Comparison of ENCODE assay signal across 8 mouse cellular contexts in genomic region chr8:119604996-119605395, GRCm38 (mm10). TPM values are rescaled to one million over a fixed set of nuclear protein-coding genes. Genes with fewer than 3 reads are reported as not detected.
A peak's percentile ranks its signal among the peaks of the same experiment; 100 is the strongest.
DNase-seq lines count a peak whose midpoint lies in the region; ATAC-seq and TF ChIP-seq lines count a peak whose summit lies in the region.

TSS of gene Taf1c (minus strand) at chr8:119605222.

- peak; percentile 92 for ATAC-seq in erythroid progenitor cell, adult 5-6 weeks (replicated peaks; ENCODE audit: low FRiP score, poor library complexity, severe bottlenecking)
- peak; percentile 86 for ATAC-seq in heart, embryonic 12.5 days (ENCODE audit: insufficient number of reproducible peaks, low FRiP score)
- peak; percentile 83 for ATAC-seq in kidney, postnatal 0 days (replicated peaks; ENCODE audit: low FRiP score, low read depth)
- ATAC-seq in liver, embryonic 11.5 days (replicated peaks; ENCODE audit: low FRiP score) = peak; percentile 82
- ATAC-seq in stomach, embryonic 14.5 days (ENCODE audit: insufficient number of reproducible peaks, insufficient read depth, low FRiP score, low read depth) = peak; percentile 76

- WGBS in heart, embryonic 12.5 days = under 1% methylated on average over 23 of the region's 23 CpGs
- WGBS in kidney, postnatal 0 days = 0% methylated on average over 23 of the region's 23 CpGs
- under 1% methylated on average over 23 of the region's 23 CpGs for WGBS in liver, embryonic 11.5 days
- under 1% methylated on average over 23 of the region's 23 CpGs for WGBS in stomach, embryonic 14.5 days

- peaks cover 28% of the 10 kb centered on the region for H3K36me3 ChIP-seq in heart, embryonic 12.5 days
- H3K36me3 ChIP-seq in kidney, postnatal 0 days (ENCODE audit: insufficient read depth, low read length) = peaks cover 21% of the 10 kb centered on the region
- H3K36me3 ChIP-seq in liver, embryonic 11.5 days (ENCODE audit: control insufficient read depth, insufficient read depth, low read length) = peaks cover 14% of the 10 kb centered on the region
- peaks cover 18% of the 10 kb centered on the region for H3K36me3 ChIP-seq in stomach, embryonic 14.5 days (ENCODE audit: control insufficient read depth, insufficient read depth, low read length)

- DNase-seq in CD4-positive helper T cell, adult 2 months (ENCODE audit: low read depth, low spot score) = peak; percentile 92
- peak; percentile 76 for DNase-seq in brain, embryonic 18.5 days (ENCODE audit: low read depth, low spot score)
- DNase-seq in kidney, postnatal 0 days (ENCODE audit: low spot score) = peak; percentile 95
- DNase-seq in liver, embryonic 11.5 days (ENCODE audit: low spot score) = peak; percentile 92
- DNase-seq in naive thymus-derived CD4-positive, alpha-beta T cell, adult 2 months (ENCODE audit: low read depth) = peak; percentile 96

- H3K27ac ChIP-seq in heart, embryonic 12.5 days (ENCODE audit: poor library complexity, severe bottlenecking) = 0 out of 2 replicates have a peak within 1 kb of the TSS, but pooled peaks have one; percentile 36
- H3K27ac ChIP-seq in kidney, postnatal 0 days = no peak within 1 kb of the TSS
- H3K27ac ChIP-seq in liver, embryonic 11.5 days (ENCODE audit: low read depth, low read length) = peak within 1 kb of the TSS; percentile 60; the same call in 1 of the 2 replicates
- H3K27ac ChIP-seq in stomach, embryonic 14.5 days (ENCODE audit: low read length) = 0 out of 2 replicates have a peak within 1 kb of the TSS, but pooled peaks have one; percentile 4

- H3K4me1 ChIP-seq in heart, embryonic 12.5 days (replicated peaks) = peaks cover 11% of the 10 kb centered on the region
- H3K4me1 ChIP-seq in kidney, postnatal 0 days (replicated peaks; ENCODE audit: insufficient read depth, low read length) = 0 out of 2 replicates have a peak, but pooled peaks cover 5% of the 10 kb centered on the region
- peaks cover 10% of the 10 kb centered on the region for H3K4me1 ChIP-seq in liver, embryonic 11.5 days (replicated peaks; ENCODE audit: control insufficient read depth, insufficient read depth, low read length)
- H3K4me1 ChIP-seq in stomach, embryonic 14.5 days (ENCODE audit: control insufficient read depth, insufficient read depth, low read length) = peaks cover 7% of the 10 kb centered on the region; the same call in 1 of the 2 replicates

- peaks cover 12% of the 10 kb centered on the region for H3K9me3 ChIP-seq in heart, embryonic 12.5 days (replicated peaks)
- H3K9me3 ChIP-seq in kidney, postnatal 0 days (replicated peaks; ENCODE audit: low read length) = no peaks in the 10 kb centered on the region
- peaks cover 3% of the 10 kb centered on the region; the same call in 1 of the 2 replicates for H3K9me3 ChIP-seq in liver, embryonic 11.5 days (ENCODE audit: control insufficient read depth, low read length)
- H3K9me3 ChIP-seq in stomach, embryonic 14.5 days (ENCODE audit: control insufficient read depth, low read depth, low read length) = peaks cover 5% of the 10 kb centered on the region; the same call in 1 of the 2 replicates

- H3K27me3 ChIP-seq in heart, embryonic 12.5 days (replicated peaks) = no peaks in the 10 kb centered on the region
- no peaks in the 10 kb centered on the region for H3K27me3 ChIP-seq in kidney, postnatal 0 days (ENCODE audit: insufficient read depth, low read length)
- no peaks in the 10 kb centered on the region for H3K27me3 ChIP-seq in liver, embryonic 11.5 days (replicated peaks; ENCODE audit: control insufficient read depth, insufficient read depth, low read length)
- no peaks in the 10 kb centered on the region for H3K27me3 ChIP-seq in stomach, embryonic 14.5 days (ENCODE audit: control insufficient read depth, insufficient read depth, low read length)

- TF ChIP-seq CTCF in kidney, postnatal 0 days (IDR thresholded peaks at IDR 0.05; ENCODE audit: low read depth) = peak; percentile 87

- H3K4me3 ChIP-seq in heart, embryonic 12.5 days = peak within 1 kb of the TSS; percentile 83
- peak within 1 kb of the TSS; percentile 41 for H3K4me3 ChIP-seq in kidney, postnatal 0 days (replicated peaks; ENCODE audit: low read depth, low read length)
- H3K4me3 ChIP-seq in liver, embryonic 11.5 days (ENCODE audit: low read depth, low read length) = peak within 1 kb of the TSS; percentile 74
- H3K4me3 ChIP-seq in stomach, embryonic 14.5 days (ENCODE audit: low read depth, low read length) = peak within 1 kb of the TSS; percentile 57

- H3K4me2 ChIP-seq in heart, embryonic 12.5 days = peak within 1 kb of the TSS; percentile 88
- peak within 1 kb of the TSS; percentile 62 for H3K4me2 ChIP-seq in kidney, postnatal 0 days (ENCODE audit: low read length)
- peak within 1 kb of the TSS; percentile 91 for H3K4me2 ChIP-seq in liver, embryonic 11.5 days
- H3K4me2 ChIP-seq in stomach, embryonic 14.5 days (replicated peaks; ENCODE audit: low read depth, low read length) = peak within 1 kb of the TSS; percentile 86

- H3K9ac ChIP-seq in heart, embryonic 12.5 days = peak within 1 kb of the TSS; percentile 80
- peak within 1 kb of the TSS; percentile 50 for H3K9ac ChIP-seq in kidney, postnatal 0 days (ENCODE audit: low read depth, low read length)
- H3K9ac ChIP-seq in liver, embryonic 11.5 days (ENCODE audit: low read depth, low read length) = peak within 1 kb of the TSS; percentile 76
- peak within 1 kb of the TSS; percentile 49 for H3K9ac ChIP-seq in stomach, embryonic 14.5 days (replicated peaks; ENCODE audit: low read depth, low read length)

RNA-seq across cellular contexts. Expression of gene Taf1c, which starts in this region (rescaled TPM):
- 2.5 and 4.3 TPM in 2 replicates for total RNA-seq in erythroid progenitor cell, adult 5-6 weeks (2015; ENCODE audit: low replicate concordance)
- 2.4 and 3.0 TPM in 2 replicates for total RNA-seq in erythroid progenitor cell, adult 5-6 weeks (2017; ENCODE audit: low replicate concordance)
- polyA plus RNA-seq in heart, embryonic 12.5 days (2016; fragmentation: Nextera tagmentation; extraction: Ambion mirVana) = 8.1 and 8.6 TPM in 2 replicates
- polyA plus RNA-seq in kidney, postnatal 0 days (2015; fragmentation: Nextera tagmentation; extraction: Ambion mirVana) = 8.3 and 8.7 TPM in 2 replicates
- 13.9 and 16.5 TPM in 2 replicates for polyA plus RNA-seq in liver, embryonic 11.5 days (2014; fragmentation: Nextera tagmentation; extraction: Ambion mirVana)
- 10.5 and 11.4 TPM in 2 replicates for polyA plus RNA-seq in stomach, embryonic 14.5 days (2014; fragmentation: Nextera tagmentation; extraction: Ambion mirVana)
